Comparison of ENCODE assay signal across 9 mouse cellular contexts in genomic region chr11:71032070-71032469, GRCm38 (mm10). TPM values are rescaled to one million over a fixed set of nuclear protein-coding genes. Genes with fewer than 3 reads are reported as not detected.
DNase-seq lines count a peak whose midpoint lies in the region; ATAC-seq lines count a peak whose summit lies in the region.
"Had no signal": no experiment of that assay in that cellular context is flagged by ENCODE, and none has a peak within 500 bp of the region (broad histone marks: within the 10 kb centered on the region; RNA-seq: fewer than 3 reads in every experiment).

No protein-coding gene starts in this region.

- peak overlapping the region; percentile 66; the same call in 1 of the 2 replicates for H3K27ac ChIP-seq in kidney, embryonic 14.5 days (ENCODE audit: low read depth, low read length)
- peak overlapping the region; percentile 91 for H3K27ac ChIP-seq in embryonic facial prominence, embryonic 13.5 days
- H3K27ac ChIP-seq in hindbrain, embryonic 15.5 days (replicated peaks), result peak overlapping the region; percentile 96
- peak overlapping the region; percentile 98 for H3K27ac ChIP-seq in midbrain, embryonic 16.5 days (ENCODE audit: low read length)

- H3K4me1 ChIP-seq in kidney, embryonic 14.5 days (ENCODE audit: control insufficient read depth, insufficient read depth, low read length), result peaks cover 13% of the 10 kb centered on the region; the same call in 1 of the 2 replicates
- peaks cover 15% of the 10 kb centered on the region for H3K4me1 ChIP-seq in embryonic facial prominence, embryonic 13.5 days
- peaks cover 30% of the 10 kb centered on the region for H3K4me1 ChIP-seq in hindbrain, embryonic 15.5 days (replicated peaks)
- H3K4me1 ChIP-seq in midbrain, embryonic 16.5 days (ENCODE audit: control insufficient read depth, insufficient read depth, low read length), result peaks cover 24% of the 10 kb centered on the region

- peak overlapping the region; percentile 44 for H3K4me3 ChIP-seq in kidney, embryonic 14.5 days (ENCODE audit: low read length)
- peak overlapping the region; percentile 74 for H3K4me3 ChIP-seq in embryonic facial prominence, embryonic 13.5 days
- H3K4me3 ChIP-seq in hindbrain, embryonic 15.5 days, result peak overlapping the region; percentile 51
- H3K4me3 ChIP-seq in midbrain, embryonic 16.5 days (ENCODE audit: low read depth, low read length), result peak overlapping the region; percentile 70

- 59% methylated on average over 7 of the region's 7 CpGs for WGBS in kidney, embryonic 14.5 days
- 62% methylated on average over 7 of the region's 7 CpGs for WGBS in embryonic facial prominence, embryonic 13.5 days
- 46% methylated on average over 7 of the region's 7 CpGs for WGBS in hindbrain, embryonic 15.5 days
- WGBS in midbrain, embryonic 16.5 days, result 47% methylated on average over 7 of the region's 7 CpGs

- DNase-seq in kidney, postnatal 25 days, result no peak
- DNase-seq in adrenal gland, postnatal 14 days, result no peak
- DNase-seq in layer of hippocampus, adult 9-10 months (ENCODE audit: low spot score), result no peak
- no peak for DNase-seq in thymus, postnatal 0 days (ENCODE audit: low spot score)
- DNase-seq: lung, adult 18-20 months had no signal

- peak overlapping the region; percentile 69; the same call in 1 of the 2 replicates for H3K9ac ChIP-seq in kidney, embryonic 14.5 days (ENCODE audit: low read depth, low read length)
- peak overlapping the region; percentile 89 for H3K9ac ChIP-seq in embryonic facial prominence, embryonic 13.5 days
- peak overlapping the region; percentile 73 for H3K9ac ChIP-seq in hindbrain, embryonic 15.5 days
- H3K9ac ChIP-seq in midbrain, embryonic 16.5 days (ENCODE audit: low read depth, low read length), result peak overlapping the region; percentile 95

- H3K9me3 ChIP-seq in kidney, embryonic 14.5 days (ENCODE audit: control insufficient read depth, low read length), result no peaks in the 10 kb centered on the region
- no peaks in the 10 kb centered on the region for H3K9me3 ChIP-seq in embryonic facial prominence, embryonic 13.5 days
- no peaks in the 10 kb centered on the region for H3K9me3 ChIP-seq in hindbrain, embryonic 15.5 days
- H3K9me3 ChIP-seq in midbrain, embryonic 16.5 days (replicated peaks; ENCODE audit: control insufficient read depth, low read length, poor library complexity, severe bottlenecking), result no peaks in the 10 kb centered on the region

- ATAC-seq in kidney, embryonic 14.5 days (ENCODE audit: low FRiP score, low TSS enrichment), result no peak
- no peak for ATAC-seq in embryonic facial prominence, embryonic 13.5 days (ENCODE audit: insufficient number of reproducible peaks, insufficient read depth, low FRiP score, low TSS enrichment, low read depth)
- ATAC-seq in hindbrain, embryonic 15.5 days (ENCODE audit: low FRiP score, low read depth), result no peak
- no peak for ATAC-seq in midbrain, embryonic 16.5 days

- peak overlapping the region; percentile 83 for H3K4me2 ChIP-seq in kidney, embryonic 14.5 days (replicated peaks; ENCODE audit: low read depth, low read length)
- peak overlapping the region; percentile 71 for H3K4me2 ChIP-seq in embryonic facial prominence, embryonic 13.5 days
- peak overlapping the region; percentile 80 for H3K4me2 ChIP-seq in hindbrain, embryonic 15.5 days
- H3K4me2 ChIP-seq in midbrain, embryonic 16.5 days (ENCODE audit: low read length), result peak overlapping the region; percentile 79

- H3K36me3 ChIP-seq in kidney, embryonic 14.5 days (ENCODE audit: control insufficient read depth, insufficient read depth, low read length), result peaks cover 12% of the 10 kb centered on the region
- H3K36me3 ChIP-seq in embryonic facial prominence, embryonic 13.5 days, result peaks cover 21% of the 10 kb centered on the region
- H3K36me3 ChIP-seq in hindbrain, embryonic 15.5 days, result peaks cover 4% of the 10 kb centered on the region
- peaks cover 2% of the 10 kb centered on the region; the same call in 1 of the 2 replicates for H3K36me3 ChIP-seq in midbrain, embryonic 16.5 days (ENCODE audit: control insufficient read depth, insufficient read depth, low read length)

- no peaks in the 10 kb centered on the region for H3K27me3 ChIP-seq in kidney, embryonic 14.5 days (ENCODE audit: control insufficient read depth, insufficient read depth, low read length)
- no peaks in the 10 kb centered on the region for H3K27me3 ChIP-seq in embryonic facial prominence, embryonic 13.5 days
- no peaks in the 10 kb centered on the region for H3K27me3 ChIP-seq in hindbrain, embryonic 15.5 days
- H3K27me3 ChIP-seq in midbrain, embryonic 16.5 days (ENCODE audit: control insufficient read depth, insufficient read depth, low read depth, low read length), result no peaks in the 10 kb centered on the region

RNA-seq across cellular contexts. Expression of gene 6330403K07Rik, which starts 1.2 kb away (rescaled TPM):
- 25.5 and 61.4 TPM in 2 replicates for polyA plus RNA-seq in kidney, embryonic 14.5 days (2014; fragmentation: Nextera tagmentation; extraction: Ambion mirVana)
- polyA plus RNA-seq in embryonic facial prominence, embryonic 13.5 days (2015; fragmentation: Nextera tagmentation; extraction: Ambion mirVana), result 252 and 255 TPM in 2 replicates
- 662 and 678 TPM in 2 replicates for polyA plus RNA-seq in hindbrain, embryonic 15.5 days (2015; fragmentation: Nextera tagmentation; extraction: Ambion mirVana)
- polyA plus RNA-seq in midbrain, embryonic 16.5 days (2015; fragmentation: Nextera tagmentation; extraction: Ambion mirVana), result 729 and 758 TPM in 2 replicates
- total RNA-seq in adrenal gland, postnatal 14 days (2021), result 9.3 and 10.1 TPM in 2 replicates
- 1.7 and 2.1 TPM in 2 replicates for polyA plus RNA-seq in thymus, postnatal 0 days (2015; fragmentation: Nextera tagmentation; extraction: Ambion mirVana)

RNA-seq across cellular contexts. Expression of gene Derl2, which starts 12.4 kb away (rescaled TPM):
- polyA plus RNA-seq in kidney, embryonic 14.5 days (2014; fragmentation: Nextera tagmentation; extraction: Ambion mirVana), result 37.3 and 42.7 TPM in 2 replicates
- polyA plus RNA-seq in embryonic facial prominence, embryonic 13.5 days (2015; fragmentation: Nextera tagmentation; extraction: Ambion mirVana), result 39.2 and 42.5 TPM in 2 replicates
- polyA plus RNA-seq in hindbrain, embryonic 15.5 days (2015; fragmentation: Nextera tagmentation; extraction: Ambion mirVana), result 29.4 and 31.7 TPM in 2 replicates
- 38.1 and 39.6 TPM in 2 replicates for polyA plus RNA-seq in midbrain, embryonic 16.5 days (2015; fragmentation: Nextera tagmentation; extraction: Ambion mirVana)
- 56.0 and 60.2 TPM in 2 replicates for total RNA-seq in adrenal gland, postnatal 14 days (2021)
- 59.7 and 63.8 TPM in 2 replicates for polyA plus RNA-seq in thymus, postnatal 0 days (2015; fragmentation: Nextera tagmentation; extraction: Ambion mirVana)

RNA-seq across cellular contexts. Expression of gene Mis12, which starts 12.7 kb away (rescaled TPM):
- polyA plus RNA-seq in kidney, embryonic 14.5 days (2014; fragmentation: Nextera tagmentation; extraction: Ambion mirVana), result 23.2 and 31.1 TPM in 2 replicates
- polyA plus RNA-seq in embryonic facial prominence, embryonic 13.5 days (2015; fragmentation: Nextera tagmentation; extraction: Ambion mirVana), result 52.8 and 53.7 TPM in 2 replicates
- polyA plus RNA-seq in hindbrain, embryonic 15.5 days (2015; fragmentation: Nextera tagmentation; extraction: Ambion mirVana), result 36.2 TPM in 2 replicates
- 33.4 and 36.1 TPM in 2 replicates for polyA plus RNA-seq in midbrain, embryonic 16.5 days (2015; fragmentation: Nextera tagmentation; extraction: Ambion mirVana)
- 23.2 and 24.4 TPM in 2 replicates for total RNA-seq in adrenal gland, postnatal 14 days (2021)
- polyA plus RNA-seq in thymus, postnatal 0 days (2015; fragmentation: Nextera tagmentation; extraction: Ambion mirVana), result 30.5 and 32.2 TPM in 2 replicates

RNA-seq across cellular contexts. Expression of gene Dhx33, which starts 27.8 kb away (rescaled TPM):
- polyA plus RNA-seq in kidney, embryonic 14.5 days (2014; fragmentation: Nextera tagmentation; extraction: Ambion mirVana), result 10.7 and 29.9 TPM in 2 replicates
- 18.3 and 20.6 TPM in 2 replicates for polyA plus RNA-seq in embryonic facial prominence, embryonic 13.5 days (2015; fragmentation: Nextera tagmentation; extraction: Ambion mirVana)
- polyA plus RNA-seq in hindbrain, embryonic 15.5 days (2015; fragmentation: Nextera tagmentation; extraction: Ambion mirVana), result 14.3 and 15.7 TPM in 2 replicates
- polyA plus RNA-seq in midbrain, embryonic 16.5 days (2015; fragmentation: Nextera tagmentation; extraction: Ambion mirVana), result 15.7 and 16.2 TPM in 2 replicates
- 28.3 and 29.5 TPM in 2 replicates for total RNA-seq in adrenal gland, postnatal 14 days (2021)
- polyA plus RNA-seq in thymus, postnatal 0 days (2015; fragmentation: Nextera tagmentation; extraction: Ambion mirVana), result 7.4 and 7.5 TPM in 2 replicates

RNA-seq across cellular contexts. Expression of gene C1qbp, which starts 49.2 kb away (rescaled TPM):
- 288 and 307 TPM in 2 replicates for polyA plus RNA-seq in kidney, embryonic 14.5 days (2014; fragmentation: Nextera tagmentation; extraction: Ambion mirVana)
- polyA plus RNA-seq in embryonic facial prominence, embryonic 13.5 days (2015; fragmentation: Nextera tagmentation; extraction: Ambion mirVana), result 233 and 254 TPM in 2 replicates
- 175 and 182 TPM in 2 replicates for polyA plus RNA-seq in hindbrain, embryonic 15.5 days (2015; fragmentation: Nextera tagmentation; extraction: Ambion mirVana)
- 170 and 175 TPM in 2 replicates for polyA plus RNA-seq in midbrain, embryonic 16.5 days (2015; fragmentation: Nextera tagmentation; extraction: Ambion mirVana)
- 234 and 249 TPM in 2 replicates for total RNA-seq in adrenal gland, postnatal 14 days (2021)
- polyA plus RNA-seq in thymus, postnatal 0 days (2015; fragmentation: Nextera tagmentation; extraction: Ambion mirVana), result 278 and 301 TPM in 2 replicates
